Mouse (Mus musculus) thymus, postnatal 36 days (tissue): ENCODE results near the gene Acot6.

Experiments used
- DNase-seq, 2 experiments: peaks; one replicate each; pipeline ENCODE4 v3.0.0; 2022; ENCODE audit warnings: mixed read lengths in 2 of 2

Acot6 gene

GRCm38 (mm10) chr12:84154786-84155522 is 54.5 kb downstream of the Acot6 start:
- no peak for DNase-seq

- no peak for DNase-seq
Observed at GRCm38 (mm10) chr12:84155523-84155871, 55.0 kb downstream of the Acot6 start.

- no peak for DNase-seq
Observed at GRCm38 (mm10) chr12:84156210-84156609, 55.8 kb downstream of the Acot6 start.

- no peak for DNase-seq
Observed at GRCm38 (mm10) chr12:84158156-84158555, 57.7 kb downstream of the Acot6 start.

GRCm38 (mm10) chr12:84160491-84160890 is 60.0 kb downstream of the Acot6 start:
- DNase-seq: no peak
